Mouse (Mus musculus): ENCODE data around the gene Lactbl1. TPM values are rescaled to one million over a fixed set of nuclear protein-coding genes. Genes with fewer than 3 reads are reported as not detected.

Gene Lactbl1
- polyA plus RNA-seq, 1 experiment = not detected

GRCm38 (mm10) chr4:136666002-136666401 is 43.6 kb downstream of the Lactbl1 start:
- Histone ChIP-seq H3K79me2 (ENCODE audit: control insufficient read depth, insufficient read depth) (no peaks in the 10 kb centered on the region), H3K36me3 (ENCODE audit: control insufficient read depth, insufficient read depth) (no peaks in the 10 kb centered on the region), H3ac (ENCODE audit: control insufficient read depth, insufficient read length) (no peak overlapping the region), H3K27me3 (ENCODE audit: control insufficient read depth, insufficient read depth, insufficient read length) (no peaks in the 10 kb centered on the region), H3K4me3 (no peak overlapping the region), H3K4me2 (ENCODE audit: low read depth) (no peak overlapping the region)
- TF ChIP-seq REST (IDR thresholded peaks at IDR 0.05; ENCODE audit: insufficient read depth, insufficient read length) = no peak
- no peak for TF ChIP-seq MAX (IDR thresholded peaks at IDR 0.05; ENCODE audit: low read depth)
- no peak for TF ChIP-seq TCF12 (IDR thresholded peaks at IDR 0.05; ENCODE audit: insufficient read depth, poor library complexity, severe bottlenecking)
- TF ChIP-seq POLR2AphosphoS2 (IDR thresholded peaks at IDR 0.05; ENCODE audit: insufficient read length, low read depth) = no peak
- no peak for TF ChIP-seq TCF3 (IDR thresholded peaks at IDR 0.05; ENCODE audit: insufficient read length, low read depth)
- TF ChIP-seq CEBPB (IDR thresholded peaks at IDR 0.05; ENCODE audit: insufficient read depth, poor library complexity, severe bottlenecking) = no peak
- no peak for TF ChIP-seq MYOG (IDR thresholded peaks at IDR 0.05; ENCODE audit: control insufficient read depth in 1 of 3, insufficient read depth in 1 of 3, insufficient read length in 2 of 3, low read depth in 2 of 3)
- TF ChIP-seq SRF (IDR thresholded peaks at IDR 0.05; ENCODE audit: control insufficient read depth, insufficient read length, low read depth) = no peak
- TF ChIP-seq MYOD1 (IDR thresholded peaks at IDR 0.05; ENCODE audit: control insufficient read depth in 1 of 3, insufficient read length in 2 of 3, low read depth in 2 of 3) = no peak
- TF ChIP-seq USF1 (IDR thresholded peaks at IDR 0.05; ENCODE audit: low read depth) = no peak
- no peak for TF ChIP-seq POLR2A (IDR thresholded peaks at IDR 0.05; ENCODE audit: insufficient read length, low read depth)
- no peak for TF ChIP-seq E2F4 (IDR thresholded peaks at IDR 0.05; ENCODE audit: insufficient read depth)

- no peaks in the 10 kb centered on the region for H3K36me3 ChIP-seq (ENCODE audit: control insufficient read depth, insufficient read depth)
- H3K27me3 ChIP-seq (ENCODE audit: control insufficient read depth, insufficient read depth, insufficient read length) = no peaks in the 10 kb centered on the region
- no peak overlapping the region for H3K4me2 ChIP-seq (ENCODE audit: low read depth)
- TF ChIP-seq CEBPB (IDR thresholded peaks at IDR 0.05; ENCODE audit: insufficient read depth, poor library complexity, severe bottlenecking) (no peak), E2F4 (IDR thresholded peaks at IDR 0.05; ENCODE audit: insufficient read depth) (no peak), MAX (IDR thresholded peaks at IDR 0.05; ENCODE audit: low read depth) (no peak), MYOG (IDR thresholded peaks at IDR 0.05; ENCODE audit: control insufficient read depth in 1 of 3, insufficient read depth in 1 of 3, insufficient read length in 2 of 3, low read depth in 2 of 3) (no peak), REST (IDR thresholded peaks at IDR 0.05; ENCODE audit: insufficient read depth, insufficient read length) (no peak), POLR2A (IDR thresholded peaks at IDR 0.05; ENCODE audit: insufficient read length, low read depth) (no peak), POLR2AphosphoS2 (IDR thresholded peaks at IDR 0.05; ENCODE audit: insufficient read length, low read depth) (no peak), SRF (IDR thresholded peaks at IDR 0.05; ENCODE audit: control insufficient read depth, insufficient read length, low read depth) (no peak), TCF12 (IDR thresholded peaks at IDR 0.05; ENCODE audit: insufficient read depth, poor library complexity, severe bottlenecking) (no peak), TCF3 (IDR thresholded peaks at IDR 0.05; ENCODE audit: insufficient read length, low read depth) (no peak)
- H3K4me3 ChIP-seq = no peak overlapping the region
- no peak overlapping the region for H3ac ChIP-seq (ENCODE audit: control insufficient read depth, insufficient read length)
- H3K79me2 ChIP-seq (ENCODE audit: control insufficient read depth, insufficient read depth) = no peaks in the 10 kb centered on the region
These were observed 45.3 kb downstream of the Lactbl1 start for GRCm38 (mm10) chr4:136667757-136668156.

GRCm38 (mm10) chr4:136672335-136673090 is 50.1 kb downstream of the Lactbl1 start:
- H3K4me3 ChIP-seq = no peak overlapping the region
- no peaks in the 10 kb centered on the region for H3K36me3 ChIP-seq (ENCODE audit: control insufficient read depth, insufficient read depth)
- H3K4me2 ChIP-seq (ENCODE audit: low read depth) = no peak overlapping the region
- no peak for TF ChIP-seq E2F4 (IDR thresholded peaks at IDR 0.05; ENCODE audit: insufficient read depth)
- TF ChIP-seq POLR2A (IDR thresholded peaks at IDR 0.05; ENCODE audit: insufficient read length, low read depth) = no peak
- TF ChIP-seq TCF3 (IDR thresholded peaks at IDR 0.05; ENCODE audit: insufficient read length, low read depth) = no peak
- TF ChIP-seq MAX (IDR thresholded peaks at IDR 0.05; ENCODE audit: low read depth) = no peak
- TF ChIP-seq CEBPB (IDR thresholded peaks at IDR 0.05; ENCODE audit: insufficient read depth, poor library complexity, severe bottlenecking) = no peak
- TF ChIP-seq TCF12 (IDR thresholded peaks at IDR 0.05; ENCODE audit: insufficient read depth, poor library complexity, severe bottlenecking) = no peak
- no peak for TF ChIP-seq MYOG (IDR thresholded peaks at IDR 0.05; ENCODE audit: control insufficient read depth in 1 of 3, insufficient read depth in 1 of 3, insufficient read length in 2 of 3, low read depth in 2 of 3)
- H3K27me3 ChIP-seq (ENCODE audit: control insufficient read depth, insufficient read depth, insufficient read length) = no peaks in the 10 kb centered on the region
- no peak overlapping the region for H3ac ChIP-seq (ENCODE audit: control insufficient read depth, insufficient read length)
- no peaks in the 10 kb centered on the region for H3K79me2 ChIP-seq (ENCODE audit: control insufficient read depth, insufficient read depth)

- no peaks in the 10 kb centered on the region for H3K36me3 ChIP-seq (ENCODE audit: control insufficient read depth, insufficient read depth)
- no peak overlapping the region for H3ac ChIP-seq (ENCODE audit: control insufficient read depth, insufficient read length)
- H3K27me3 ChIP-seq (ENCODE audit: control insufficient read depth, insufficient read depth, insufficient read length) = no peaks in the 10 kb centered on the region
- H3K4me3 ChIP-seq = no peak overlapping the region
- H3K4me2 ChIP-seq (ENCODE audit: low read depth) = no peak overlapping the region
- no peak for TF ChIP-seq MYOD1 (IDR thresholded peaks at IDR 0.05; ENCODE audit: control insufficient read depth in 1 of 3, insufficient read length in 2 of 3, low read depth in 2 of 3)
- no peak for TF ChIP-seq TCF3 (IDR thresholded peaks at IDR 0.05; ENCODE audit: insufficient read length, low read depth)
- TF ChIP-seq E2F4 (IDR thresholded peaks at IDR 0.05; ENCODE audit: insufficient read depth) = no peak
- no peaks in the 10 kb centered on the region for H3K79me2 ChIP-seq (ENCODE audit: control insufficient read depth, insufficient read depth)
These were observed 53.0 kb downstream of the Lactbl1 start for GRCm38 (mm10) chr4:136675439-136675838.

GRCm38 (mm10) chr4:136678480-136678879 is 56.1 kb downstream of the Lactbl1 start:
- Histone ChIP-seq H3K4me3 (no peak overlapping the region), H3K79me2 (ENCODE audit: control insufficient read depth, insufficient read depth) (no peaks in the 10 kb centered on the region), H3K4me2 (ENCODE audit: low read depth) (no peak overlapping the region), H3ac (ENCODE audit: control insufficient read depth, insufficient read length) (no peak overlapping the region), H3K27me3 (ENCODE audit: control insufficient read depth, insufficient read depth, insufficient read length) (no peaks in the 10 kb centered on the region), H3K36me3 (ENCODE audit: control insufficient read depth, insufficient read depth) (no peaks in the 10 kb centered on the region)
- no peak for TF ChIP-seq CEBPB (IDR thresholded peaks at IDR 0.05; ENCODE audit: insufficient read depth, poor library complexity, severe bottlenecking)
- TF ChIP-seq REST (IDR thresholded peaks at IDR 0.05; ENCODE audit: insufficient read depth, insufficient read length) = no peak
- no peak for TF ChIP-seq TCF12 (IDR thresholded peaks at IDR 0.05; ENCODE audit: insufficient read depth, poor library complexity, severe bottlenecking)
- no peak for TF ChIP-seq MYOD1 (IDR thresholded peaks at IDR 0.05; ENCODE audit: control insufficient read depth in 1 of 3, insufficient read length in 2 of 3, low read depth in 2 of 3)
- no peak for TF ChIP-seq POLR2A (IDR thresholded peaks at IDR 0.05; ENCODE audit: insufficient read length, low read depth)
- TF ChIP-seq MYOG (IDR thresholded peaks at IDR 0.05; ENCODE audit: control insufficient read depth in 1 of 3, insufficient read depth in 1 of 3, insufficient read length in 2 of 3, low read depth in 2 of 3) = no peak
- TF ChIP-seq SRF (IDR thresholded peaks at IDR 0.05; ENCODE audit: control insufficient read depth, insufficient read length, low read depth) = no peak
